Mouse (Mus musculus) right cerebral cortex, postnatal 36 days (tissue): ENCODE measurements around the gene Slc38a3.

Experiments
- DNase-seq, 2 experiments: peaks; one replicate each; pipeline ENCODE4 v3.0.0; 2022; ENCODE audit warnings: low spot score in 2 of 2, mixed read lengths in 1 of 2

Gene Slc38a3

GRCm38 (mm10) chr9:107695441-107696105, 26.2 kb upstream of the Slc38a3 start:
- no peak for DNase-seq

GRCm38 (mm10) chr9:107694627-107695026, 25.3 kb upstream of the Slc38a3 start:
- no peak for DNase-seq

- DNase-seq: no peak
These were observed 24.2 kb upstream of the Slc38a3 start for GRCm38 (mm10) chr9:107693433-107693987.

- no peak for DNase-seq
These were observed 23.5 kb upstream of the Slc38a3 start for GRCm38 (mm10) chr9:107692785-107693184.

GRCm38 (mm10) chr9:107690391-107690790, 21.1 kb upstream of the Slc38a3 start:
- no peak for DNase-seq

GRCm38 (mm10) chr9:107688939-107689338, 19.6 kb upstream of the Slc38a3 start:
- no peak for DNase-seq

- DNase-seq: no peak
These were observed 19.1 kb upstream of the Slc38a3 start for GRCm38 (mm10) chr9:107688415-107688814.

GRCm38 (mm10) chr9:107685231-107685981, 16.1 kb upstream of the Slc38a3 start:
- no peak for DNase-seq

GRCm38 (mm10) chr9:107682405-107682804, 13.1 kb upstream of the Slc38a3 start:
- DNase-seq: no peak

- no peak for DNase-seq
These were observed 10.2 kb upstream of the Slc38a3 start, which contains the start of gene Gnat1 for GRCm38 (mm10) chr9:107679501-107679900. Gnat1 (minus strand) TSS chr9:107679712.

GRCm38 (mm10) chr9:107678861-107679260, 9.5 kb upstream of the Slc38a3 start:
- no peak for DNase-seq

- peak; percentile 46 to 67 for DNase-seq
These were observed 8.6 kb upstream of the Slc38a3 start for GRCm38 (mm10) chr9:107677819-107678526.

- no peak for DNase-seq
These were observed 7.9 kb upstream of the Slc38a3 start for GRCm38 (mm10) chr9:107677091-107677784.

GRCm38 (mm10) chr9:107676302-107676701, 7.0 kb upstream of the Slc38a3 start:
- no peak for DNase-seq

- DNase-seq: peak; percentile 41 to 45
These were observed 6.5 kb upstream of the Slc38a3 start for GRCm38 (mm10) chr9:107675671-107676301.

- DNase-seq: no peak
These were observed 5.5 kb upstream of the Slc38a3 start for GRCm38 (mm10) chr9:107674609-107675429.

- no peak for DNase-seq
These were observed 929 bp upstream of the Slc38a3 start for GRCm38 (mm10) chr9:107670259-107670658.

GRCm38 (mm10) chr9:107668916-107669315, 414 bp downstream of the Slc38a3 start:
- DNase-seq: no peak

GRCm38 (mm10) chr9:107668011-107668410, 1.3 kb downstream of the Slc38a3 start:
- DNase-seq: no peak

GRCm38 (mm10) chr9:107667219-107667618, 2.1 kb downstream of the Slc38a3 start:
- no peak for DNase-seq
